Mouse (Mus musculus) frontal cortex, adult (tissue): Measurements from ENCODE around the gene Jmjd8.

ENCODE experiments used
- ATAC-seq: cut with Nextera tagmentation; 2 replicates; pipeline ENCODE4 v1.9.2; 2017; ENCODE audit warnings: mild to moderate bottlenecking, moderate library complexity, mixed read lengths; ENCODE audit not compliant: low TSS enrichment

Gene Jmjd8

DNA sequence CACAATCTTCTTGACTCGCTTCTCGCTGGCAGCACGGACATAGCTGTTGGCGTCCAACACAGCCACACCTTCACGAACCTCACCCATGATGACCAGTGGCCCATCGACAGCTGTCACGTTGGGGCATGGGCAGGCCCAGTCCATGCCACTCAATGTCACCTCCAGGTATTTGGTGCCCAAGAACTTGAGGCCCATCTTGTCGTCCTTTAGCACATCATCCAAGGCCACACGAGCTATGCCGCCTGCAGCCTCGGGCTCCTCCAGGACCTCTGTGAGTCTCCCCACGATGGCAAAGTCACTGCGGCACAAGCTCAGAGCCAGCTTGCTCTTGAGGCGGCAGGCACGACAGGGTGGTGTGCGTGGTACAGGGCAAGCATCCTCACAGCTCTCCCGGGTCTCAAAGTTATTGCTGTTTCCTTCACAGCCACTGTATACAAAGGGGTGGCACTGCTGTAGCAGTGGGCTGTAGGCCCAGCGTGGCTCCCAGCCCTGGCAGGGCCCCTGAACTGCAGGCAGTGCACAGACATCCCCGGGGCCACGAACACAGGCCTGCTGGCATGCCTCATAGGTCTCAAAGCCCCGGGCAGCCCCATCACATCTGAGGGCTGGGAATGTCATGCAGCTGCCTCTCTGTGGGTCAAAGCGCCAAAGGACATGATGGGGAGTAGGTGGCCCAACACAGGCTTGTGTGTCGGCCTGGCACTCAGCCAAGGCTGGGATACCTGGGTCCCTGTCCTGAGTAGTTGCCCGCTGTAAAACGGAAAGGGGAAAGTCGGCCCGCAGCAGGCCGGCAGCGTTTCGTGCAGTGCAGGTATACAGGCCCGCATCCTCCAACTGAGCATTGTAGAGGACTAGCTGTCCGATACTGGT, 49.3 kb downstream of the Jmjd8 start:
- ATAC-seq: no peak

GRCm38 (mm10) chr17:25878611-25879180, 50.0 kb downstream of the Jmjd8 start:
- ATAC-seq: no peak

DNA sequence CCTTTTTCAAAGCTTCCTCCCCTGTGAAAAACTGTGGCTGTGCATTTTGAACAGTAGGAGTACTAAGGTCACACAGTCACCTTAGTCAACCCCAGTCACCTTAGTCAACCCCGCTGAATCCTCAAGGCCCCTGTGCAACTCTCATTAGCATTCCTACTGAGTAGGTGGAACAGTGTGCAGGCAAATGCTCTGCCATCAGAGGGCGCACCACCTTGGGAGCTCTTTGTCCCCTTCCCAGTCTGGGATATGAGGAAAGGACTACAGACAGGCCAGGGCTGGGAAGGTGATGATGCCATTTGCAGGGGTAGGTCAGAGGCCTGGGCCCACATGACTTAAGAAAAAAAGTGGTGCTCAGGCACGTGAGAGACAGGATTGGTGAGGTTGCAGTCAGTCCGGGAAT, 50.6 kb downstream of the Jmjd8 start:
- no peak for ATAC-seq

DNA sequence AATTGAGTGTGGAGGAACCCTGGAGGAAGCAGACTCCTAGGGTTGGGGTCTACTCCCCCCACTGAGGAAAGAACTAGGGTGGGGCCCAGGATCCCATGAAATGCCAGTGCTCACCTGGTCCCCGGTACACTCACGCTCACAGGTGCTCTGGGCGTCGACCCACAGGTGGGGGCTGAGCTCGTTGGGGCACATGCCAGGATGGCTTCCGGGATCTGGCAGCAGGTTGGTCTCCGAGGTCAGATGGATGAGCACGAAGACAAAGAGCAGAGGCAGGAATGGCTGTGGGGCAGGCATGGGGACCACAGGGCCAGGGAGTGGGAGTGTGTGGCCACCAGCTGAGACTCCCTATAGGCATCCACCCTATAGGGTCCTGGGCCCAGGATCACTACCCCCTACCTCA, 51.1 kb downstream of the Jmjd8 start:
- ATAC-seq: no peak

DNA sequence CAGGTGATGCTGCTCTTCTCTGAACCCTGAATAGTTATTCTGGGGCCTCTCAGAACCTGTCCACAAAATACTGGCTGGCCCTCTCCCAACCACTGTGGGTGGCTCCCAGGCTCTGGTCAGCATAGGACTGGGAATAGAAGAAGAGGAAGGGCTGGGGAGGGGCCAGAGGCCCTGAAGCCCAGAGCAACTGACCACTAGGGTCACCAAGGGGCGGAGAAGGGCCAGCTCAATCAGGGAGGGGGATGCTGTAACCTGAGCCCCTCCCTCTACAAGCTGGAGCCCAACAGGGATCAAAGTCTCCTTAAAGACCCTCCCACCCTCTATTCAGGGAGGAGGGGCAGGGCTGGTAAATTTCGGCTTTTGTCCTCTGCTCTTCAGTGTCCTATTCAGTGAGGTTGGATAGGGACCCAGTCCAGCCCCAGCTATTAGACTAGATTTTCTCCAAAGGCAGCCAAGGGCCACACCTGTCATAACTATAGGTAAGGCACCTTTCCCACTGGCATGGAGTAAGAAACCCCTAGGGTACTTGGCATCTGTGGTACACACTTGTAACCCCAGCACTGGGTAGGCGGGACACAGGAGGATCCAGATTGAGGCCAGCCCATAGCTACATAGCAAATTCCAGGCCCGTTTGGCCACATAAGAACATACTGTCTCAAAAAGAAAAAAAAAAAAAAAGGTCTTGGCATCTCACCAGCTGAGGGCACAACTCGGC, 51.7 kb downstream of the Jmjd8 start, which contains the start of gene Wfikkn1:
TSS of gene Wfikkn1 (minus strand) at position 663 of the 715 bp plus-strand sequence.
- ATAC-seq: no peak

DNA sequence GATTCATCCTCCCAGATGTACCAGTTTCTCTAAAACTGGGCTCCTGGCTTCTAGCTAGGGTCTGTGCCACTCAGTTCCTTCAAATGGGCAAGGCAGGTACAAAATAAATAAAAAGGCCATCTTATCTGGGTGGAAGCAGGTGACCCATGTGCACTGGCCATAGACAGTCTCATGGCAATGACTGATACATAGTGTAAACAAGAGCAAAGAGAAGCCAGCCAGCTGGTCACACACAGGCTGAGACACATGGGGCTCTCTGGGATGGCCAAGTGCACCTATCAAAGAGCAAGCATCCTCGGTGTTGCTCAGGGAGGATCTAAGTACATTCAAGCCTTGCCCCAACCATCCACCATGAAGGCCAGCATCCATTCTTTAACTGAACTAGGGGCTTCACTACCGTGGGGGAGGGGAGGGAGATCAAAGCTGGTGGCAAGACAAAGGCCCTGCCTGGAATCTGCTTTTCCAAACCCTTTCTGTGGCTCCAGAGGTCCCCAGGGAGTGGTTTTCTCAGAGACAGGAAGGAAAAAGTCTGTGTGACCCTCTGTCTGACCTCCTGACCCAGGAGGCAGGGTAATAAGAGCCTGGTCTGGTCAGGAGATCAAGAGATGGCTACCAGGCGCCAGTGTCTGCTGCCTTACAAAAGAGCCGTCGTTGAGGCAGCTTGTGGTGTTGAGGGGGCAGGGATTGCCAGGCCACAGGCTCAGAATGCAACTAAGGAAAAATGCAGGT, 52.4 kb downstream of the Jmjd8 start:
- no peak for ATAC-seq
